Mouse (Mus musculus): Measurements from ENCODE around the gene Pde8b.

Gene Pde8b

GRCm38 (mm10) chr13:95017916-95018315, 232.2 kb downstream of the Pde8b start:
- DNase-seq, result peak; percentile 70 to 77

GRCm38 (mm10) chr13:95017278-95017677, 232.9 kb downstream of the Pde8b start:
- no peak for DNase-seq

GRCm38 (mm10) chr13:95011546-95012257, 238.4 kb downstream of the Pde8b start:
- no peak for DNase-seq

- DNase-seq, result no peak
Measured at GRCm38 (mm10) chr13:95009261-95009660, 240.9 kb downstream of the Pde8b start.

- no peak for DNase-seq
Measured at GRCm38 (mm10) chr13:95007281-95007680, 242.9 kb downstream of the Pde8b start.

GRCm38 (mm10) chr13:94990516-94990915, 259.6 kb downstream of the Pde8b start:
- no peak for DNase-seq

GRCm38 (mm10) chr13:94979081-94979480, 271.1 kb downstream of the Pde8b start:
- DNase-seq, result no peak

GRCm38 (mm10) chr13:94976219-94977186, 273.6 kb downstream of the Pde8b start, which contains the start of gene Wdr41:
Gene Wdr41, plus strand, starts transcription at chr13:94976344.
- DNase-seq, result peak; percentile 90

GRCm38 (mm10) chr13:94975828-94976218, 274.3 kb downstream of the Pde8b start:
- DNase-seq, result no peak

Measured in thymus, postnatal 36 days (tissue).